Mouse (Mus musculus) adrenal gland, postnatal 4 days (tissue): ENCODE data around the gene C1ql4. TPM values are rescaled to one million over a fixed set of nuclear protein-coding genes. Genes with fewer than 3 reads are reported as not detected.
"Not testable (repeated sequence)": the region's sequence is repeated elsewhere in the genome, so short reads cannot be mapped to it uniquely, and the experiment has no call there.

Experiments used
- DNase-seq, 2 experiments: peaks; one replicate each; pipeline ENCODE4 v3.0.0; 2021 to 2022; ENCODE audit warnings: low spot score in 2 of 2, mixed read lengths in 2 of 2
- total RNA-seq, 2 experiments: library from RNA; stranded (reverse); gene quantifications; 2 replicates each; pipeline ENCODE4 v1.2.3; 2021

C1ql4 gene
- total RNA-seq, 2 experiments from 2014 or later, result 0.20 TPM; not detected in 1

DNA sequence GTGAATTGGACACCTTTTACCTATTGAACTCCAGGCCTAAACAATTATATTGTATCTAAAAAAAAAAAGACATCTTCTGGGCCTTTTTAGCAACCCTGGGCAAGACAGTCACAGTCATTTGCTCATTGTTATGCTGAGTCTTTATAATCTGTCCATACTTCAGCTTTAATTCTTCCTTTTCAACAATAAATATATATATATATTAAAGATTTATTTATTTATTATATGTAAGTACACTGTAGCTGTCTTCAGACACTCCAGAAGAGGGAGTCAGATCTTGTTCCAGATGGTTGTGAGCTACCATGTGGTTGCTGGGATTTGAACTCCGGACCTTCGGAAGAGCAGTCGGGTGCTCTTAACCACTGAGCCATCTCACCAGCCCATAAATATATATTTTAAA lies 11.6 kb downstream of the C1ql4 start:
- DNase-seq, result not testable (repeated sequence)

- peak; percentile 91 to 97 for DNase-seq
Observed at GRCm38 (mm10) chr15:99074600-99075333, 12.8 kb downstream of the C1ql4 start.

DNA sequence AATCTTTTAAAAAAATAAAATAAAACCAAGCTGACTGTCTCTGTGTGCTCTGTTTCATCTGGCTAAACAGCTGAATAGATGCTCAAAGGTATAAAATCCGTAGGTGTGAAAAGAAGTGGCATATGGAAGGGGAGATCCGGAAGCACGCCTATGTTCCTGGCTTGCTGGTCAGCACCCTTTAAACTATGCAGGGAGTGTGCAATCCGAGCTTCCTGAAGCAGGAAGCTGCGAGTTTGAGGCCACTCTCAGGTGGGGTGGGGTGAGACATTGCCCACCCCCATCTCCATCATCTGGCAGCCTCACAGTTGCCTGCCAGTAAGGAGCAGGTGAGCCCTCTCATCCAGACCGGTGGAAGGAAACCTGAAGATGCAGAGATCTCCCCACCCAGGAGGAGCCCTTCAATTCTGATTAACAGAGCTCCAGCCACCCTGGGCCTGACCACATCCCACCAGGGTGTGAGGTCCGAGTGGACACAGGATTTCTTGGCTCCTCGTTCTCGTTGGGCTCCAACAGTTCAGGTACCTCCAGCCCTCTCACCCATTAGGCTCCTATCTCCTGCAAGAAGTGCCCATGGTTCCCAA lies 13.5 kb downstream of the C1ql4 start, which contains the start of gene Troap:
Gene Troap, plus strand, starts transcription at position 557 of the 581 bp plus-strand sequence.
- DNase-seq, result no peak

- DNase-seq, result no peak
Observed at GRCm38 (mm10) chr15:99071988-99072387, 15.6 kb downstream of the C1ql4 start.

DNA sequence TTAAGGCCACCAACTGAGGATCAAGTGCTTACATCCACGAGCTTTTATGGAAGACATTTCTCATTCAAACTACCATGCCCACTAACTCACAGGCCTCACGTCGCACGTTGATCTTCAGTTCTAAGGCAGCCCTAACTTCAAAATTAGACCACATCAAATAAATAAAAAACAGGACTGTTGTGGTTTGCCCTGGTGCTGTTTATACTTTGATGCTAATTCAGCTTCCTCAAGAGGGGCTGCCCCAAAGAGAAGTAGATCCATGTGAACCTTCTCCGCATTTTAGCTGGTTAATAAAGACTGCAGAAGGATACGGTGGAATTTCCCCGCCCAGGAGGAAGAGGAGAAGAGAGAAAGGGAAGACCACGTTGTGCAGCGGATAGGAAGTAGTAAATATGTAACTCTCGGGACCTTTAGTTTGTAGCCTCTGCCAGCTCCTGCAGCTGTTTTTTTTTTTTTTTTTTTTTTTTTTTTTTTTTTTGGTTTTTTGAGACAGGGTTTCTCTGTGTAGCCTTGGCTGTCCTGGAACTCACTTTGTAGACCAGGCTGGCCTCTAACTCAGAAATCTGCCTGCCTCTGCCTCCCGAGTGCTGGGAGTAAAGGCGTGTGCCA lies 22.0 kb downstream of the C1ql4 start:
- no peak for DNase-seq

DNA sequence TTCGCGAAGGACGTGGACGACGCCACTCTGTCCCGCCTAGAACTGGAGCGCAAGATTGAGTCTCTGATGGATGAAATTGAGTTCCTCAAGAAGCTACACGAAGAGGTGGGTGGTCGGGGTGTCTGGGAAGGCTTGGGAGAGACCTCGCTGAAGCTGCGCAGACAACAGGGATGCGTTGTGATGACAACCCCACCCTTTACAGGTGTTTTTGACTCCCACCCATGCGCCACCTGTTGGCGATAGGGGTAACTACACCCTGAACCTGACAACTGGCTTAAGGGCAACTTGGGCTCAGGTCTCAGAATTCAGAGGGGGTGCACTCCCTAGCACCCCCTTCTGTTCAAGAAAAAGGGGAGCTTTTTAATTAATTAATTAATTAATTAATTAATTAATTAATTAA lies 31.3 kb downstream of the C1ql4 start:
- no peak for DNase-seq

DNA sequence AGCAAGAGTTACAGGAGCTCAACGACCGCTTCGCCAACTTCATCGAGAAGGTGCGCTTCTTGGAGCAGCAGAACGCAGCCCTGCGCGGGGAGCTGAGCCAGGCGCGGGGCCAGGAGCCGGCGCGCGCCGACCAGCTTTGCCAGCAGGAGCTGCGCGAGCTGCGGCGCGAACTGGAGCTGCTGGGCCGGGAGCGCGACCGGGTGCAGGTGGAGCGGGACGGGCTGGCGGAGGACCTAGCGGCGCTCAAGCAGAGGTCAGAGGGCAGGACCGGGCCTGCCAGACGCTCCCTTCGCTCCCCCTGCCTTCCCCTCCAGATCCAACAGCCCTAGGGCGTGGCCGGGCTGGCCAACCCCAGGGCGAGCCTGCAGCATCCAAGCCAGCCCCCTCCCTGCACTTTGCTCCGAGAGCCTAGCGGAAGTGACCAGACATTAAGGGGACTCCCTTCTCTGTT lies 32.1 kb downstream of the C1ql4 start:
- DNase-seq, result no peak

- DNase-seq, result no peak
Observed at GRCm38 (mm10) chr15:99055040-99055439, 32.6 kb downstream of the C1ql4 start, which contains the start of gene Prph. Prph (plus strand) TSS chr15:99055174.

DNA sequence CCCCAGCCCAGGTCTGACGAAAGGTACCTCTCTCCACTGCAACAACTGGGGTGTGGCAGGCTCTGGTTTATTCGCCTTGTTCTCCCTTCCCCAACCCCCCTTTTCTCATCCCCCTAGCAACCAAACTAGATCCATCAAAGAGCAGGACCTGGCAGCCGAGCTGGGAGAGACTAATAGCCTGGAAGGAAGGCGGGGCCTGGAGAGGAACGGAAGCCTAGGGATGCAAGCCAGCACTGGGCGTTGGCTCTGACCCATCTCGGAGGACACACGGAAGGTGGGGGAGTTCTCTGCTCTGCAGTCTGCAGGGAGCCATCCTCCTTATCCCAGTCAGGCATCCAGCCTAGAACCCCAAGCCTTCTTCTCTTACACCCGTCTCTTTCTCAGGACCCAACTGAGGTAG lies 34.2 kb downstream of the C1ql4 start:
- no peak for DNase-seq

GRCm38 (mm10) chr15:99049473-99050253 lies 38.0 kb downstream of the C1ql4 start:
- no peak for DNase-seq

- DNase-seq, result not testable (repeated sequence)
Observed at GRCm38 (mm10) chr15:99045734-99046133, 41.9 kb downstream of the C1ql4 start.

- DNase-seq, result no peak
Observed at GRCm38 (mm10) chr15:99044854-99045253, 42.8 kb downstream of the C1ql4 start.

DNA sequence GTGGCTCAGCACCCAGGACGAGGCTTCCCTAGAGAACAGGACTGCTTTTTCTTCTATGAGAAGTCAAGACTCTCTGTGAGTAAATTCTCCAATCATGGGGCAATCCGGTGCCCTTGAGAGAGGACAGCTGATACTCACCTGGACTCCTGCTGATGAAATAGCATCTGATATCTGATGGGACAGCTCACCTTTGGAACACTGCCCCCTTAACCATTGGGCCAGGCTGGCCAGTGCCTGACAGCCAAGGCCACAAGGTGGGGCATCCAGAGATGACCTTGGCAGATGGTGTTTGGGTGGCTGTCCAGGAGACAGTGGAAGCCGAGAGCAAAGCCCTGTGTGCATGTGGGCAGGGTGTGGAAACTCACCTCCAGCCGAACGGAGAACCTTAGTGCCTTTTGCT lies 45.3 kb downstream of the C1ql4 start:
- DNase-seq, result no peak

DNA sequence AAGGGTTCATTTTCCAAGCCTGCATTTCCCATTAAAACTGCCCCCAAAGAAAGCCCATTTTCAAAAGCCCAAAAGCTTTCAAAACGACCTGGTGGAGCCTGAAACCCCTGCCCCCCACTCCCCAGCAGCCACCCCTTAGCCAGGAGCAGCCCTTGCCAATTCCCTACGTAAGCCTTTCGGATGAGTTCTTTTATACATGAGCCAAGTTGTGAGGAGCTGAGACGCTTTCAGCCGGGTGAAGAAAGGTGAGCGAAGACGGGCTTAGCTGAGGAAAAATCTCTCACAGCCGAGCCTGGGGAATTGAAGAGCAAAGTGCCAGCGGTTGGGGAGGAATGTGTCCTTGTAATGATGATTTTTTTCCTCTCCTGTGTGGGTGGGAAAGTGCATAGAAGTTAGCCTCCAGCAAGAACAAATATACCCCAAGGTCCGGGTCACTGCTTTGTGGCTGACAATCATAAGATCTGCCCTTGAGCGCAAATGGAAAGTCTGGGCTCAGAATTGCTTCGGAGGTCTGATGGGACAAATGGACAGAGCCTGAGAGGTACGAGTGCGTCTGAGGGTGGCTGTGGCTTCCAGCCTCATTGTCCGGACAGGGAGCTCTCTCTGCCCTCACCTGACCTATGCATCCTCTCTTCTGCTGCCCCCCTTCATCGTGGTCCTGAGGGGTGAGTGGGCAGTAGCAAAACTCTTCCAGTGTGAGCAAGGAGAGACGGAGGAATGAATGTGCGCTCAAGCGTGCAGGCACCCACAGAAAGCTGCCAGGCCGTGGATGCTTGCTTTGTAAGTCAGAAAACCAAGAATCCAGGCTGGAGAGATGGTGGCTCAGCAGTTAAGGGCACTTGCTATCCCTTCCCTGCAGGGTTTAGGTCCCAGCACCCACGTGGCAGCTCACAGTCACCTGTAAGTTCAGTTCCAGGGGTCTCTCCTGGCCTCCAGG lies 46.4 kb downstream of the C1ql4 start:
- DNase-seq, result no peak

DNA sequence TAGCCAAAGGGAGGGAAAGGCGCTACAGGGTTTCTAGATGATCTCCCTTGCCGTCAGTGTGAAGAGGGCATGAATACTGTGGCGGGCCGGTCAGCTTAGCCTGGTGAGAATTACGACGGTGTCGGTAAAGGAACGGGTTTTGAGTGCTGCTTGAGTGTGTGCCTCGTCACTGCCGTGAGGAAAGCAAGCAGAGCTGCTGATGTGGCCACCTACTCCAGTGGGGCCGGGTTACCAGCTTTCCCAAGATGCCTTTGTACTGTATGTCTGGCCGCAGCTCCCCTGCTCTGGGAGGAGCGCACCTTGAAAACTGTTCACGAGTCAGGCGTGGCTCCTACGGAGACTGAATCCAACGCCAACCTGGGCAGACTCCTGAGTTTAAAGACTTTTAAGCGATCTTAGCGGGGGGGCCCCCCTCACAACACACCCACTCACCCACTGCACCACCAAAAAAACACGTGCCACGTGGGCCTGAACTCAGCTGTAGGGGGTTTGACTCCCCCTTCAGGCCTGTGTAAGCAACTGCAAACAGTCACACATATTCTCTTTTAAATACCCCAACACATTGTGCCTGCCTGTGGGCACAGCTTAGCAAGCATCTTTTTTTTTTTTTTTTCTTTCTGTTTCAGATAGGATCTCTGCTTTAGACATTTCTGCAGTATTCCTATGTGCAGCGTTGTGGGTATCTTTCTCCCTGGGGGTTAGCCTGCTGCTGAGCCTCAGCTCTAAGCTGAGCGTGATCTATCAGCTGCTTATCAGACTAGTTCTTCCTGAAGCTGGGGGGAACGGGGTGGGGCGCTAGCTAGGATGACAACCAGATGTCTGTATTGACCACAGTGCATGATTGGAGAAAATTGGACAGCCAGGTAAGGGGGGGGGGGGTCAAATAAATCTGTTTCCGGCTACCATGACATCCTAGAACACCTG lies 47.4 kb downstream of the C1ql4 start:
- DNase-seq, result no peak

DNA sequence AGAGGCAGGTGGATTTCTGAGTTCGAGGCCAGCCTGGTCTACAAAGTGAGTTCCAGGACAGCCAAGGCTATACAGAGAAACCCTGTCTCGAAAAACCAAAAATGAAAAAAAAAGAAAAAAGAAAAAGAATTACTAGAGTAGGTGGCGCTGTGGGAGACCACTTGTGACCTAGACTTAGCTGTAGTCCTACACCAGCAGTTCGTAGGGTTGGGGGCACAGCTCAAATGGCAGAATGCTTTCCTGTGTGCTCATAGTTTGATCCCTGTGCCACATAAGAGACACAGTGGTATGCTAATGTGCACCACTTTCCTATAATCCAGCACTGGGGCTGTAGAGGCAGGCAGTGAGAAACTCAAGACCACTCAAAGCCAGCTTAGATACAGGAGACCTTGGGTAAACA lies 48.3 kb downstream of the C1ql4 start:
- DNase-seq, result no peak

DNA sequence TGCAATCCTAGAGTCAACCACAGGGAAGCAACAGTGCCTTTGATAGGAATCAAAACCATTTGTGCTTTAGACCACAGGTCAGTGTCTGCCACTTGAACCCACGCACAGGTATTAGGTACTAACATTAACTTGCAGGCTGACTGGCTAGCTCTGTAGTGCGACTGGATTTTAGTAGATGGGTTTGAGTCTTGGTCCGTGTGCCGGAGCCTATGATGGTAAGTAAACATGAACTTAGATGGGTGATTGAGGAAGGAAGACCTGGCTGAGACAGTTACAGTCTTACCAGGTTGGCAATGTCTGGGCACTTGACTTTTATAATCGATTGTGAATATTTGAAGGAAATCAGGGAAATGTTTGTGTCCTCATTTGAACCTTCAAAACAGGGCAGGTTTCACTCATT lies 48.8 kb downstream of the C1ql4 start:
- DNase-seq, result no peak

GRCm38 (mm10) chr15:99038025-99038424 lies 49.6 kb downstream of the C1ql4 start:
- DNase-seq, result no peak

DNA sequence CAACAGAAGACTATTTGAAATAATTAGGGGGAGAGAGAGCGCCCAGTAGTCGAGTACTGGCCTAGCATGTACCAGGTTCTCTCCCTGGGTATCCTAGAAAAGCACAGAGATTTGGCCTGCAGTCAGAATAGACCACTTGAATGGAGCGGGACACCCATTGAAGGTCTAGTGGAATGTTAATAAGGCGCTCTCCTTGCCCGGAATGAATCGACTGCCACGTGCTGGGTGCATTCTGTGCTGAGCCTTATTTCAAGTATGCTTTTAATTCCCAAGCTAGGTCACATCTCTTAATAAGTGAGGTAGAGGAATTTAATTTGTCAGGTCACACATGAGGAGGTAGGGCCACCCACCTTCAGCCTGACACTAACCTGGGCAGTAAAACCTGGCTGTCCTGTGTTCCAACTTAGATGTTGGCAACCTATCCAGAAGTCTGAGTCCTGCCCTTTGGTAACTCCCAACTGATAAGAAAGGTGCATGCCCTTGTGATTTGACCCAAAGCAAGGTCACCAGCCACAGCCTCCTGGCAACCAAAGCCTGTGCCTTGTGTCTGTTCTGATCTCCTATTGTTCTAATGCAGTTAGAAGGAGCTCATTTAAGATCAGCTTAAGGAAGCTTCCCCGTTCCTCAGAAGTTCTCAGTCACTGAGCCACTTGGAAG lies 51.2 kb downstream of the C1ql4 start:
- DNase-seq, result no peak
